Mouse (Mus musculus) CD4-positive, CD25-positive, alpha-beta regulatory T cell (primary cell): ENCODE results near the gene Ankrd65. TPM values are rescaled to one million over a fixed set of nuclear protein-coding genes. Genes with fewer than 3 reads are reported as not detected.

ENCODE experiments used
- polyA plus RNA-seq: library from polyadenylated mRNA; unstranded; fragments of 100-300 nt; shearing (Covaris generic); gene quantifications from one replicate; pipeline ENCODE4 v1.2.1, GENCODE M21; 2017

The Ankrd65 gene
- polyA plus RNA-seq: 0.20 TPM

DNA sequence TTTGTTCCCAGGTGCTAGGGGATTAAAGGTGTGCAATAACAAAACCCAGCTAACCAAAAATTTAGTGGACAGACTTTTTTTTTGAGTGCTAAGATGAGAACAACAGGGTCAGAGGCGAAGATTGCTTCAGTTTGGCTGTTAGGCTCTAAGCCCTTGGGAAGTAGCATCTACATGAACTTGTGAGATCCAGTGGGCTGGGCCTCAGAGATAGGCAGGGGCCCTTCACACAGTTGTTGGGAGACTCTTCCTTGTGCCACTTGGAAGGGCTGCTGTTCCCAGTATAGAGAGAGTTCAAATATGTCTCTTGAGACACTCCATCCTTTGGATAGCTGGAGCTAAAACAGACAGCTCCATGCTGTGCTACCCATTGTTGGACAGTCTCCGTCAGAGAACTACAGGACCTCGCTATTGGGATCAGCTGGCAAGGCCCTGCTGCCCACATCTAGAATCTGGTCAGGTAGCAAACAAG is at the start of gene Ankrd65:
Gene Ankrd65 (plus strand): TSS at position 419 of the 469 bp plus-strand sequence.

DNA sequence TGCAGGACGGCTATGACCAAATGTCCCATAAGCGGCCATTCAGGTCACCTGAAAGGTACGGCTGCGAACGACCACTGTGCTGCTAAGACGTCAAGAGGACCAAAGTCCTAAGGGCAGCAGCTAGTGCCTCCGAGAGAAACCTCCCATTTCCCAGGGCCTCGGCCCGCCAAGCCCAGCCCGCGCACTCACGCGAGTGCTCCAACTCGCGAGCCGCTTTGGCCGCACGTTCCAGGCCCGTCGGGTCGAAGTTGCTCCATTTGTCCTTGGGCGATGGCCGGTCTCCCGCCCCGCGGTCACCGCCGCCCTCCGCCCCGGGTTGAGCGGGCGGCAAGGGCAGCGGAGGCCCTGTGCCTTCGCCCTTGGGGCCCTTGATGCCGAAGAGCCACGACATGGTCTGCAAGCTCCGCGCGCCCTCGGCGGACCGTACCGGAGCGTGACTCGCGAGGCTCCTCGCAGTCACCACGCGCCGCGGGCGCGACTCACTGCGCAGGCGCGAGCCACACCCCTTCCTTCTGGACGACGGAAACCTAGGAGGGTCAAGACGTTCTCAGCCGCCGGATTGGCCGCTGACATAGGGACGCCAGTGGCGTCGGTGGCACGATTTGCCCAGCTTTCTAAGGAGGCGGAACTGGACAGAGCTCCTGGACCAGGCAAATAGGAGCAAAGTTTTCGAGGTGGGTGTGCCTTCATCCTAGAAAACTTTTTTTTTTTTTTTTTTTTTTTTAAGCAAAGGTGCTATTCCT is 29.5 kb upstream of the Ankrd65 start, which contains the start of gene Atad3a:
Gene Atad3a (minus strand): TSS at position 481 of the 743 bp plus-strand sequence.

DNA sequence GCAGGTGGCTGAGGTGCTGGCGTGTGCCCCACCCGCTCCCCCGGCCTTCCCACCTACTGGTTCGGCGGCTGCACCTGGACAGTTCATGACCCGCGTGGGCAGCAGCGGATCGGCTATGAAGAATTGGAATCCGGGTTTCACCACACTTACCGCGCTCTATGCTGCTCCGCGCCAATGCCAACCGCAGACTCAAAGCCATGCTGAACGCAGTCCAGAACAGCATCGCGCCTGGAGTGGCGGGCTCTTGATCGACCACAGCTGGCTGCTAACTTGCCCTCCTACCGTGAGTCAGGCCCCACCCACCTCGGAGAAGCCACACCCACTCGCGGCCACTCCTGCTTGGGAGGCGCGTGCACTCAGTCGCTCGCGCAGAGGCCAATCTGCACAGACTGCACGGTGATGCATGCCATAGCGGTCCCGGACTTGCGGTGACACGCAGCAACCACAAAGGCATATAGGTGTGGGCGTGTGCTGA is 15.9 kb upstream of the Ankrd65 start, which contains the start of gene Vwa1:
Gene Vwa1 (minus strand): TSS at position 419 of the 475 bp plus-strand sequence.

DNA sequence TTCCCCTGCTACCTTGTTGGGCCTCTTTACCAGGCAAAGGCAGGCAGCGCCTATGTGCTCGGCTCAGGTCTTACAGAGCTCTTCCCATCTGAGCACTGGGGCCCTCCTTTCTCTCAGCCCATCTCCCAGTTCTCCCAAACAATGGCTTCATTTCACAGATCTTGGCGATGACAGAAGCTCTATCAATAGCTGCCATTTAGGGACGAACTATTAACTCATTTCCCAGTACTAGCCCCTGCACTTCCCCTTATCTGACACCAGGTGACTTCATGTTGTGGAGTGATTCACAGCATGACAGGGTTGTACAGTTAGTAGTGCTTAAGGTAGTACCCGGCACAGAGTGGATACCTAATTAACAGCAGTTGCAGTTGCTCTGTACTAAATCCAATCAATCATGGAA is 4.4 kb upstream of the Ankrd65 start, which contains the start of gene Tmem88b:
Gene Tmem88b (minus strand): TSS at position 56 of the 400 bp plus-strand sequence.

DNA sequence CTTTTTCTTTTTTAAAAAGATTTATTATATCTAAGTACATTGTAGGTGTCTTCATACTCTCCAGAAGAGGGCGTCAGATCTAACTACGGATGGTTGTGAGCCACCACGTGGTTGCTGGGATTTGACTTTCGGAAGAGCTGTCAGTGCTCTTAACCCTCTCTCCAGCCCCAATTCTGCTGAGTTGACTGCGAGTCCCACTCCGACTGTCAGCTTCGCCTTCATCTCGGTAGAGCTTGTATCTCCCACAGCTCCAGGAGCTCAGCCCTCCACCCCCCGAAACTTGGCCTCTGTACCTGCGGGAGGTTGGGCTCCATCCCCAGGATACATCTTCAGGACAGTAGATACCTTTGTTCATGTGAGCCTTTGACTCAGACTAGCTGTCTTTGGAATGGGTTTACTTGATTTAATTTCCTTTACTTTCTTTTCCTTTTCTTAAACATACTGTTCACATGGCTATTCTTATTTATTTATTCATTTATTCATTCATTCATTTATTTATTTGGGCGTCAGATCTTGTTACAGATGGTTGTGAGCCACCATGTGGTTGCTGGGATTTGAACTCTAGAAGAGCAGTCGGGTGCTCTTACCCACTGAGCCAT is 12.6 kb downstream of the Ankrd65 start, which contains the start of gene Mrpl20:
Gene Mrpl20 (plus strand): TSS at position 138 of the 599 bp plus-strand sequence.

DNA sequence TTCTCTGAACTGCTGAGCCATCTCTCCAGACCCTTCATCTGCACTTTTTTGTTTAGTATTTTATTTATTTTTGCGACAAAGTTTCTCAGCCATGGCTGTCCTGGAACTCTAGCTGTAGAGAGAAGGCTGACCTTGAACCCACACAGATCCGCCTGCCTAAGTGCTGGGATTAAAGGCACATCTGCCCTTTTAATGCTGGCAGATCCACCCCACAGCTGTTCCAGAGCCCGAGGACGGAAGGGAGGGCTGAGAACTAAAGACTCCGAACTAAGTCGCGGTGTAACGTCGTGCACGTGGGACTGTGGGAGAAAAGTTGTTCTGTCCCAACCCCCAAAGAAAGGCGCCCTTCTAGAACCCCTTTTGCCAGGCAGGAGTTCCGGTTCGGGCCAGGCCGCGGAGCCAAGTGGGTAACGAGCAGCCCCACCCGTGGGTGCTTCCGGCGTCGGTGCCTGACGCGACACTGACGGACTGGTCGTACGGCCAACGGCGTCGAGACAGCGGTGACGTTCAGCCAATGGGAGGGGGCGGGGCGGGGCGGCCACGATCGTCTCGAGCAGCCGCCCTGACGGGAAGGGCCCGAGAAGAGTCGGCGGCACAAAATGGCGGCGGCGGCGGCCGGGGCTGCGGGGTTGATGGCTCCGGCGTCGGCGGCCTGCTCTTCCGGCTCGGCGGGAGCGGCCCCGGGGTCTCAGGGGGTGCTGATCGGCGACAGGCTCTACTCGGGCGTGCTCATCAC is 21.9 kb downstream of the Ankrd65 start, which contains the start of gene Ccnl2:
Gene Ccnl2 (plus strand): TSS at position 561 of the 736 bp plus-strand sequence.

DNA sequence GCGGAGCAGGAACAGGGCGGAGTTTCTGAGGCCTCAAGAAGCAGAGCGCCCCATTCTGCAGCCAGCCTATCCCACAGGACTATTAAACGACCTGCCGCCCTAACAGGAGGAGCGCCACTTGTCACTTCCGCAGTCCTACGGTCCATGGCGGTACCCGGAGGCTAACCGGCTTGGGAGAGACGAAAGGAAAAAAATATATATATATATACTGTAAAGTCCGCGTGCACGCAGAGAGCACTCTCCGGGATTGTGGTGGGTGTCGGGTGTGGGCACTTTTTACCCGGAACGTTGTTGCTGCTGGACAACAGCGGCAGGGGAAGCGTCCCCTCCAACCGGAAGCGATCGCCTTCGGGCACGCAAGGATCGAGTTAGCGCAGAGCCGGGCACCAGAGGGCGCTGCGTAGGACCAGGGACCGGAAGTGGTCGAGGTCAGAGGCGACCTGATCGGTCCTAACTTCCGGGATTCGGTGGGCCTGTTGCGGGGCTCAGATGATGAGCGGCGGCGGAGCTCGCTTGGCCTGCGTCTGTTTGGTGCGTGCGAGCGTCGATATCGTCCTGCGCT is 41.0 kb downstream of the Ankrd65 start, which contains the start of gene Aurkaip1:
Gene Aurkaip1 (plus strand): TSS at position 68 of the 562 bp plus-strand sequence.

DNA sequence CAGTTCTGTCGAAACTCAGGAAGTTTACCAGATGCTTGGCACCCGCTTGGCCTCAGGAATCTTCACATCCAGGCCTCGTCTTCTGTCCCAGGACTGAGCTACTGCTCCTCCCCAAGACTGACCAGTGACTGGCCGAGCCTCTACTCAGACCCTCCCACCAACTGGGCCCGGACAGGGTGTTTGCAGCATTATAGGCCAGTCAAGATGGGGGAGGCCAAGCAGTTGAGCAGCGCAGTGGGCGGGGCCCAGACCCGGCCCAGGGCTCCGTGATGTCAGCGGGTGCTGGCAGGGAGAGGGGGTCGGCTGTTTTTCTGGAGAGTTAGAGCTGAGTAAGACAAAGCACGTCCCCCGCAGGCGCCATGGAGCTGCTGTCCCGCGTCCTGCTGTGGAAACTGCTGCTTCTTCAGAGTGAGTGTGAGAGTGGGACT is 49.3 kb downstream of the Ankrd65 start, which contains the start of gene Mxra8:
Gene Mxra8 (plus strand): TSS at position 198 of the 428 bp plus-strand sequence.

DNA sequence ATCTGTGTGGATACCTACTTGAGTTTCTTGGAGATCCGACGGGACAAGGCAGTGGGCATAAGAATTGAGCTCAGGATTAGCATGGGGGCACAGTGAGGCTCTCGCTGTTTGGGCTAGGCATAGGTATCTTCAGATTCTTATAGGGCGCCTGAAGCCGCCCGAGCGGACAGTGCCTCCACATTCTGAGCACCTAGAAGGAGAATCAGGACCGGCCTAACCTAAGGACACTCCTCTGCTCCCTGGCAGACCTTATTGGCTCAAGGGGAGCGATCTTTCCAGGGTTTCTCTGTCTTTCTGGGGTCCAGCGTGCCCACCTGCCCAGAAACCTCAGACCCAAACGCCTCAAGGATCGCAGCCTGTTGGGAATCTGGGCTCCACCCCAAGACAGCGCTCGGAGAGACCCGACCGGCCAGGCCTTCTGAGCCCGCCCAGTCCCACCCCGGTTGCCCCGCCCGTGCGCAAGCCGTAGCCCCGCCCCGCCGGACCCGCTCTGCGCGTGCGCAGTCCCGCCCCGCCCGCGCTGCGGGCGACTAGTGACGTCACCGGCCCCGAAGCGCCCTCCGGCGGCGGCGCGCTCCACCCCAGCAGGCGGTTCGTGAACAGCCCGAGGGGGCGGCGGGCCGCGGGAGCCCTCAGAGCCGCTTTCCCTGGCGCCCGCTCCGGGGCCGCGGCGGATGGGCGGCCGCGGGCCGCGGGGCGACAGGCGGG is 56.8 kb downstream of the Ankrd65 start, which contains the start of gene Dvl1:
Gene Dvl1 (plus strand): TSS at position 532 of the 708 bp plus-strand sequence.

Other genes starting within 250 kb of the Ankrd65 start
- 141 TPM for gene Nadk, start 228.1 kb upstream of the Ankrd65 start, polyA plus RNA-seq
- 11.2 TPM for gene Slc35e2, start 189.0 kb upstream of the Ankrd65 start, polyA plus RNA-seq
- 161 TPM for gene Cdk11b, start 165.6 kb upstream of the Ankrd65 start, polyA plus RNA-seq
- not detected for gene Gm10563, start 145.0 kb upstream of the Ankrd65 start, polyA plus RNA-seq
- gene Mmp23, start 137.1 kb upstream of the Ankrd65 start, polyA plus RNA-seq: 0.23 TPM
- gene Mib2, start 121.2 kb upstream of the Ankrd65 start, polyA plus RNA-seq: 41.7 TPM
- 14.9 TPM for gene Fndc10, start 96.1 kb upstream of the Ankrd65 start, polyA plus RNA-seq
- gene Ssu72, start 85.6 kb upstream of the Ankrd65 start, polyA plus RNA-seq: 178 TPM
- 0.75 TPM for gene Tmem240, start 55.6 kb upstream of the Ankrd65 start, polyA plus RNA-seq
- gene Atad3a, start 29.3 kb upstream of the Ankrd65 start, polyA plus RNA-seq: 98.2 TPM
- 0.35 TPM for gene Vwa1, start 15.7 kb upstream of the Ankrd65 start, polyA plus RNA-seq
- 0.05 TPM for gene Tmem88b, start 4.6 kb upstream of the Ankrd65 start, polyA plus RNA-seq
- 121 TPM for gene Mrpl20, start 12.4 kb downstream of the Ankrd65 start, polyA plus RNA-seq
- gene Ccnl2, start 22.1 kb downstream of the Ankrd65 start, polyA plus RNA-seq: 291 TPM
- 187 TPM for gene Aurkaip1, start 40.8 kb downstream of the Ankrd65 start, polyA plus RNA-seq
- gene Mxra8, start 49.2 kb downstream of the Ankrd65 start, polyA plus RNA-seq: 4.2 TPM
- gene Dvl1, start 57.0 kb downstream of the Ankrd65 start, polyA plus RNA-seq: 69.5 TPM
- gene Tas1r3, start 72.9 kb downstream of the Ankrd65 start, polyA plus RNA-seq: 1.2 TPM
- 13.6 TPM for gene Cptp, start 79.0 kb downstream of the Ankrd65 start, polyA plus RNA-seq
- 118 TPM for gene Ints11, start 79.1 kb downstream of the Ankrd65 start, polyA plus RNA-seq
- 37.8 TPM for gene Pusl1, start 101.3 kb downstream of the Ankrd65 start, polyA plus RNA-seq
- 23.0 TPM for gene Acap3, start 101.4 kb downstream of the Ankrd65 start, polyA plus RNA-seq
- gene Ube2j2, start 153.4 kb downstream of the Ankrd65 start, polyA plus RNA-seq: 143 TPM
- 16.9 TPM for gene C1qtnf12, start 171.9 kb downstream of the Ankrd65 start, polyA plus RNA-seq
- gene B3galt6, start 202.2 kb downstream of the Ankrd65 start, polyA plus RNA-seq: 10.6 TPM
- gene Sdf4, start 202.4 kb downstream of the Ankrd65 start, polyA plus RNA-seq: 491 TPM
- 804 TPM for gene Tnfrsf4, start 223.4 kb downstream of the Ankrd65 start, polyA plus RNA-seq
- 759 TPM for gene Tnfrsf18, start 235.7 kb downstream of the Ankrd65 start, polyA plus RNA-seq